Mouse (Mus musculus) spleen, postnatal 0 days (tissue): Measurements from ENCODE around the gene Tmem184b. TPM values are rescaled to one million over a fixed set of nuclear protein-coding genes. Genes with fewer than 3 reads are reported as not detected.

ENCODE experiments used
- microRNA counts: library from miRNA; unstranded; fragments of <30 nt; microRNA quantifications from one replicate; lab custom pipeline; 2015
- polyA plus RNA-seq: library from polyadenylated mRNA; unstranded; fragments of >200 nt; fragmentation: Nextera tagmentation; extraction: Ambion mirVana; gene quantifications from 2 replicates; pipeline ENCODE4 v1.2.1, GENCODE M21; 2015

The Tmem184b gene
- polyA plus RNA-seq, result 12.0 and 16.0 TPM in 2 replicates

GRCm38 (mm10) chr15:79402836-79403762, at the start of gene Tmem184b:
Gene Tmem184b (minus strand): TSS chr15:79403569.

GRCm38 (mm10) chr15:79346051-79346793, 57.1 kb downstream of the Tmem184b start, which contains the start of gene Maff:
Gene Maff (plus strand): TSS chr15:79346621.

GRCm38 (mm10) chr15:79328058-79328938, 75.1 kb downstream of the Tmem184b start, which contains the start of gene Pla2g6:
Gene Pla2g6 (minus strand): TSS chr15:79328390.

MicroRNAs encoded within 50 kb of the gene (microRNA counts, 519-probe panel; counts per million panel counts)
- 88.3 counts per million for microRNA mmu-miR-1943 (lab: Ali Mortazavi, UCI)

Other genes with a start within 250 kb of the Tmem184b start
- not detected in 2 replicates for gene Sox10, start 238.3 kb downstream of the Tmem184b start, polyA plus RNA-seq
- gene Pick1, start 174.4 kb downstream of the Tmem184b start, polyA plus RNA-seq, result 9.3 and 9.6 TPM in 2 replicates
- gene Gm49486, start 174.2 kb downstream of the Tmem184b start, polyA plus RNA-seq, result 0.10 TPM in 1 of 2 replicates, not detected in the other
- gene Slc16a8, start 148.8 kb downstream of the Tmem184b start, polyA plus RNA-seq, result 0.11 TPM in 1 of 2 replicates, not detected in the other
- 0.43 and 1.6 TPM in 2 replicates for gene Baiap2l2, start 118.0 kb downstream of the Tmem184b start, polyA plus RNA-seq
- 4.8 and 6.4 TPM in 2 replicates for gene Pla2g6, start 75.2 kb downstream of the Tmem184b start, polyA plus RNA-seq
- gene Maff, start 56.9 kb downstream of the Tmem184b start, polyA plus RNA-seq, result 2.9 and 3.0 TPM in 2 replicates
- 19.9 and 25.4 TPM in 2 replicates for gene Csnk1e, start 52.0 kb upstream of the Tmem184b start, polyA plus RNA-seq
- gene Kcnj4, start 101.7 kb upstream of the Tmem184b start, polyA plus RNA-seq, result not detected in 2 replicates
- gene Kdelr3, start 112.8 kb upstream of the Tmem184b start, polyA plus RNA-seq, result 18.3 and 22.0 TPM in 2 replicates
- gene Ddx17, start 143.2 kb upstream of the Tmem184b start, polyA plus RNA-seq, result 25.1 and 31.0 TPM in 2 replicates
- gene Dmc1, start 201.5 kb upstream of the Tmem184b start, polyA plus RNA-seq, result 0.85 and 0.94 TPM in 2 replicates